Mouse (Mus musculus): ENCODE results near the gene Snn.

DNA sequence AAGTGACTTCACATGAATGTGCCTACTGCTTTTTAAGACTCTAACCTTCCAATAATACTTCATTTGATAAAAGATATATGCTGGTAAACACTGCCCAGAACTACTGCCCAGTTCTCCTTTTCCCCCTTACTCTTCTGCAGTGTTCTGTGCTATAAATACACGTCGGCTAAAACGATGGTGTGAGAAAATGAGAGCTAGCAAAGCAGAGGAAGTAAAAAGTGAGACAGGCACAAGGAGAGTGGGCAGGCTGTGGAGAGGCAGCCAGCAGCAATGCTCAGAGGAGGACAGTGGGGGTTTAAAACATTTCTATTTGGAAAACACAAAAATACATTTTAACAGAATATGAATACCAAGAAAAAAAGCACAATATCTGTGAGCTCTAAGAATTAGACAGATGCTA, 31.8 kb downstream of the Snn start:
- TF ChIP-seq CTCF (IDR thresholded peaks at IDR 0.05; ENCODE audit: low read depth, low read length) (no peak), GATA1 (IDR thresholded peaks at IDR 0.05; ENCODE audit: borderline replicate concordance, low read length) (no peak), TAL1 (conservative IDR thresholded peaks at IDR 0.05; ENCODE audit: low read depth, low read length) (no peak), POLR2AphosphoS5 (IDR thresholded peaks at IDR 0.05; ENCODE audit: insufficient replicate concordance, low read depth, low read length) (no peak)
